Mouse (Mus musculus) lung, postnatal 0 days (tissue): Measurements from ENCODE around the gene Dnajb8. TPM values are rescaled to one million over a fixed set of nuclear protein-coding genes. Genes with fewer than 3 reads are reported as not detected.
A peak's percentile ranks its signal among the peaks of the same experiment; 100 is the strongest.

Source experiments
- ATAC-seq: fragments of 200-750 bp; cut with Nextera tagmentation; 2 replicates; pipeline ENCODE4 v1.8.0; 2017; ENCODE audit warnings: moderate library complexity
- DNase-seq: peaks from one replicate; pipeline ENCODE4 v3.0.0-alpha.2; 2016; ENCODE audit warnings: low spot score
- H3K27ac ChIP-seq: fragments of 300-500 bp; sonication (generic); 2 replicates; pipeline ENCODE4 v1.5.1; 2014; ENCODE audit warnings: antibody characterized with exemption, mild to moderate bottlenecking, low read length, mixed read lengths
- H3K27me3 ChIP-seq: fragments of 300-500 bp; sonication (generic); replicated peaks from 2 replicates; pipeline ENCODE4 v1.6.1; 2014; ENCODE audit warnings: low read length, mixed read lengths; ENCODE audit not compliant: insufficient read depth
- H3K36me3 ChIP-seq: fragments of 300-500 bp; sonication (generic); 2 replicates; pipeline ENCODE4 v1.6.1; 2014; ENCODE audit warnings: low read length, mixed read lengths; ENCODE audit not compliant: insufficient read depth
- H3K4me1 ChIP-seq: fragments of 300-500 bp; sonication (generic); 2 replicates; pipeline ENCODE4 v1.6.1; 2014; ENCODE audit warnings: antibody characterized with exemption, low read depth, low read length, mixed read lengths; ENCODE audit not compliant: insufficient read depth
- H3K4me2 ChIP-seq: fragments of 300-500 bp; sonication (generic); replicated peaks from 2 replicates; pipeline ENCODE4 v1.6.1; 2014; ENCODE audit warnings: low read depth, mild to moderate bottlenecking, low read length, moderate library complexity, mixed read lengths
- H3K4me3 ChIP-seq: fragments of 300-500 bp; sonication (generic); 2 replicates; pipeline ENCODE4 v1.5.1; 2014; ENCODE audit warnings: low read depth, low read length
- H3K9ac ChIP-seq: fragments of 300-500 bp; sonication (generic); replicated peaks from 2 replicates; pipeline ENCODE4 v1.6.1; 2014; ENCODE audit warnings: low read depth, mild to moderate bottlenecking
- H3K9me3 ChIP-seq: fragments of 300-500 bp; sonication (generic); 2 replicates; pipeline ENCODE4 v1.6.1; 2016; ENCODE audit warnings: low read length, mixed read lengths
- CTCF ChIP-seq: IDR thresholded peaks from 2 replicates; pipeline ENCODE4 v1.5.1; 2016; ENCODE audit warnings: antibody characterized with exemption, mild to moderate bottlenecking
- EP300 ChIP-seq: IDR thresholded peaks from 2 replicates; pipeline ENCODE4 v1.6.1; 2016; ENCODE audit warnings: antibody characterized with exemption, mild to moderate bottlenecking, control low read depth
- WGBS: fragments of 180-500 bp; shearing (Covaris S2); extraction: QIAGEN DNeasy Blood & Tissue Kit; methylation state at CpG from one replicate; pipeline ENCODE4 v1.1.7; 2014; 5-methylcytosine and 5-hydroxymethylcytosine counted together
- polyA plus RNA-seq: library from polyadenylated mRNA; unstranded; fragments of >200 nt; fragmentation: Nextera tagmentation; extraction: Ambion mirVana; gene quantifications from 2 replicates; pipeline ENCODE4 v1.2.1, GENCODE M21; 2015

Dnajb8 gene
- polyA plus RNA-seq, 1 experiment from 2014 or later: not detected

DNA sequence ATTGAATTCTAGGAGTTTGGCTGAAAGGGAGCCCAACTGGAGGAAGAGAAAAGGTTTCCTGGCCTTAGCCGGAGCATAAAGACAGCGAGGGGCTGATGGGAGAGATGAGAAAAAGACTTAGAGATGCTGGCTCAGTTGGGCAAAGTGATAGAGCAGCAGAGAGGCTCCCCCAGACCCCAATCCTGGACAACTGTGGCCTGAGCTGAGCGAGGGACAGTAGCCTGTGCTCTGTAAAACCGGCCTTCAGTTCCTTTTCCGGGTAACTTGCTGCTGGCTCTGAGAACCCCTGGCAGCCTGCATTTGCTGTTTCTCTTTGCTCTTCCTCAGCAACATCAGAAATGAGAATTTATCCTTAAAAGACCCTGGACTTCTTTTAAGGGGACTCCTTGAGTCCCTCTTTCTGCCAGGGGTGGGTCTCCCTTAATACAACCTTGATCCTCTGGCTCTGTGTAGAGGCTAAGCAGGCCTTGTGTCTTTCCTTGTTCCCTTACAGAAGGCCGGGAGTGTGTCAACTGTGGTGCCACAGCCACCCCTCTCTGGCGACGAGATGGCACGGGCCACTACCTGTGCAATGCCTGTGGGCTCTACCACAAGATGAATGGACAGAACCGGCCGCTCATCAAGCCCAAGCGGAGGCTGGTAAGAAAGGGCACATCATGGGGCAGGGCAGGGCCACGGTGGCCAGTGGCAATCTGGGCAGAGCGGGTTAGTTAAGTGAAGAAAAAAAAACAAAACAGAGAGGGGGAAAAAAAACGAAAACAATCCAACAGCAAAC lies 20.0 kb upstream of the Dnajb8 start:
- Histone ChIP-seq H3K9ac (peak overlapping the region; percentile 29; the same call in 1 of the 2 replicates), H3K4me1 (peaks cover 20% of the 10 kb centered on the region; the same call in 1 of the 2 replicates), H3K4me2 (peak overlapping the region; percentile 69), H3K36me3 (no peaks in the 10 kb centered on the region), H3K27ac (0 out of 2 replicates have a peak overlapping the region, but pooled peaks have one; percentile 7), H3K4me3 (peak overlapping the region; percentile 6), H3K9me3 (no peaks in the 10 kb centered on the region), H3K27me3 (peaks cover 71% of the 10 kb centered on the region)
- ATAC-seq (no peak), DNase-seq (no peak)
- 28% methylated on average over 14 of the region's 15 CpGs for whole genome bisulfite sequencing
- TF ChIP-seq EP300 (no peak), CTCF (no peak)

DNA sequence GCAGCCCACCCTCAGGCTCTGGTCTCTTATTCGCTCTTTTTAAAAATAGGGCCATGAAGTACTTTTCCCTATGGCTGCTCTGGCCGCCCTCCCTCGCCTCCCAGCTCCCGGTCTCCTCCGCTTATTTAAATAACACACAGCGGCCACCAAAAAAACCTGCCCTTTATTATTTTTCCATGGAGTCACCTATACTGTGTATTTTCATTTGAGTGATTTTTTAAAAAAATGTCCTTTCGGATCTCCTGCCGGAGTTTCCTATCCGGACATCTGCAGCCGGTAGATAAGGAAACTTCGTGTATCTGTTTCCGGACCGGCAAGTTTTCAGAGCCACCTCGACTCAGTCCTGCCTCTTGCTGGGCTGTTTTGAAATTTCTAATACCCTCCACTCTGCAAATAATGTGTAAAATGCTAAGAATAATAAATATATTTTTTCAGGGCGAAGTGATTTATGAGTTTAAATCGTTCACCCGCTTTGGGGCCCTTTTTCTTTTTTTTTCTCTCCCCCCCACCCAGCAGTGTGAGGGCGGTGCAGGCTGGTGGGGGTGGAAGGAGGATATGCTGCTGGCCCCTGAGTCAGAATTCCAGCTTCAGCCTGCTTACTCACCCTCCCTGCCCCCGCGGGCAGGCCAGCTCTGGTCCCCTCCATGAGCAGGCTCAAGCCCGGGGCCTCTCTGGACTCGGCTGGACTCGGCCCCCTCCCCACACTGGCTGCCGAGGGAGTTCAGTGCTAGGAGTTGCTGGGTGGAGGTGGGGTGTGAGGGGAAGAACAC lies 19.0 kb upstream of the Dnajb8 start:
- peak overlapping the region; percentile 69 for H3K4me2 ChIP-seq
- no peaks in the 10 kb centered on the region for H3K36me3 ChIP-seq
- peaks cover 61% of the 10 kb centered on the region for H3K27me3 ChIP-seq
- peak overlapping the region; percentile 15 for H3K4me3 ChIP-seq
- TF ChIP-seq EP300: peak; percentile 94
- peak; percentile 20 for TF ChIP-seq CTCF
- H3K9ac ChIP-seq: no peak overlapping the region
- H3K9me3 ChIP-seq: no peaks in the 10 kb centered on the region
- ATAC-seq (peak; percentile 49), DNase-seq (peak; percentile 72)
- H3K27ac ChIP-seq: peak overlapping the region; percentile 27; the same call in 1 of the 2 replicates
- H3K4me1 ChIP-seq: 0 out of 2 replicates have a peak, but pooled peaks cover 11% of the 10 kb centered on the region
- 4% methylated on average over 24 of the region's 24 CpGs for WGBS

DNA sequence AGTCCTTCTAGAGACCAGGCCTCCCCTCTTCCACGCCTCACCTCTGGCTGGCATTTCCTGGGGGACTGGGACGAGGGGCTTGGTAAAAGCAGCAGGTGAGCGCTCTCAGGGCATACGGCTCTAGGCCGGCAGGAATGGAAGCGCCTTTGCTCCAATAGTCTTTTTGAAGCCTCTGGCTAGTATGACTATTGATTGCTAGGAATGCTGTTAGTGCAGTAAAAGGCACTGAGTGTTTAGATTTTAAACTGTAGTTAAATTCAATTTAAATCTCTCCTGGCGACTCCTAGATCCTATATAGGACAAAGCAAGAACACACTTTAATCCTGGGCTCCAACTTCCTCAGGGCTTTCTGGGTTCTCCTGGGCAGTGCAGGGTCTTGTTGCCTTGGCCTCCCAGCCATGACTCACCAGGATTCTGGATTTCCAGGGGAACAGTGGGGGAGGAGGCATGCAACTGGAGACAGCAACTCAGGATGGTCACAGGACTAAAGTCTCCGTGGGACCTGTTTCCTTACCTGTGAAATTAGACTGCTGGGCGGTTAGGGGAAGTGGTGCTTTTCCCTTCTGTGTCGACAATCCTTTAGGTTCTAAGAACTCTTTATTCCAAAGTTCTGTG lies 18.2 kb upstream of the Dnajb8 start:
- Histone ChIP-seq H3K27me3 (peaks cover 53% of the 10 kb centered on the region), H3K4me1 (0 out of 2 replicates have a peak, but pooled peaks cover 7% of the 10 kb centered on the region), H3K4me2 (peak overlapping the region; percentile 69), H3K9me3 (no peaks in the 10 kb centered on the region), H3K9ac (no peak overlapping the region), H3K36me3 (no peaks in the 10 kb centered on the region), H3K4me3 (peak overlapping the region; percentile 15), H3K27ac (peak overlapping the region; percentile 27; the same call in 1 of the 2 replicates)
- no peak for DNase-seq
- no peak for TF ChIP-seq EP300
- no peak for TF ChIP-seq CTCF
- no peak for ATAC-seq
- 34% methylated on average over 9 of the region's 10 CpGs for WGBS

DNA sequence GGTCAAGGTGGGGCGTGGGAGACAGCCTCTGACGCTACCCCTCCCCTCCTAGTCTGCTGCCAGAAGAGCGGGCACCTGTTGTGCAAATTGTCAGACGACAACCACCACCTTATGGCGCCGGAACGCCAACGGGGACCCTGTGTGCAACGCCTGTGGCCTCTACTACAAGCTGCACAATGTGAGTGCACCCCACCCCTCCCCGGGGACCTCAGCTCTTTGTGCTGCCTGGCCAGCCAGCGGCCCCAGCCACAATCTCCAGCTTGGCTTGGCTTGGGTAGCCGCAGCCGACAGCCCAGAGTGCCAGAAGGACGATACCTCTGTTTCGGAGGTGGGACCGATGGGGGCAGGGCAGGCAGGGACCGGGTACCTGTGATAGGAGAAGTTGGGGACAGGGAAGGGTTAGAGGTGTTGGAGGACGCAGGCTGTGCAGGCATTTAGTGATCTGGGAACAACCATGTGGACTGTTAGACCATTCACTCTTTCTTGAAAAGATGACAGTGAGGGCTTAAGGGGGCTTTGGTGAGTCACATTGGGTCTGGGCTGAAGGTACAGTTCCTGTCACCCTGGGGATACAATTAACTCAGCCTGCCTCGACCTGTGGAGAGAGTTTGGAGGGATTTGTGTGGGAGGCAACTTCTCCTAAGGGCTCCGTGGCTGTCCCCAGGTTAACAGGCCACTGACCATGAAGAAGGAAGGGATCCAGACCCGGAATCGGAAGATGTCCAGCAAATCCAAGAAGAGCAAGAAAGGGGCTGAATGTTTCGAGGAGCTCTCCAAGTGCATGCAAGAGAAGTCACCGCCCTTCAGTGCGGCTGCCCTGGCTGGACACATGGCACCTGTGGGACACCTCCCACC lies 17.3 kb upstream of the Dnajb8 start:
- H3K4me1 ChIP-seq: 0 out of 2 replicates have a peak, but pooled peaks cover 4% of the 10 kb centered on the region
- ATAC-seq (no peak), DNase-seq (no peak)
- no peaks in the 10 kb centered on the region for H3K36me3 ChIP-seq
- H3K27ac ChIP-seq: no peak overlapping the region; the same call in 1 of the 2 replicates
- no peak overlapping the region for H3K4me2 ChIP-seq
- no peak overlapping the region for H3K4me3 ChIP-seq
- H3K27me3 ChIP-seq: peaks cover 45% of the 10 kb centered on the region
- no peaks in the 10 kb centered on the region for H3K9me3 ChIP-seq
- no peak overlapping the region for H3K9ac ChIP-seq
- TF ChIP-seq EP300: no peak
- TF ChIP-seq CTCF: no peak
- WGBS: 30% methylated on average over 25 of the region's 25 CpGs

DNA sequence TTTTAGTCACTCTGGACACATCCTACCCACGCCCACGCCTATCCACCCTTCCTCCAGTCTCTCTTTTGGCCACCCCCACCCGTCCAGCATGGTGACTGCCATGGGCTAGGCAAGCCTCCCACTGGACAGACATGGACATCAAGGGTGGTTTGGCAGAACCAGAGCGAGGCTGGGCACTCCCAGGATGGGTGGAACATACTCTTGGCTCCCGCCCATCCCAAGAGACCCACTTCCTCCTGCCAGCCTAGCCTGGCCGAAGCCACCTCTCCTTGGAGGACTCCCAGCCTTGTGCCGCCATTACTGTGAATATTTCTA lies 16.7 kb upstream of the Dnajb8 start:
- no peak overlapping the region for H3K9ac ChIP-seq
- no peaks in the 10 kb centered on the region for H3K9me3 ChIP-seq
- ATAC-seq: peak; percentile 39
- H3K4me1 ChIP-seq: 0 out of 2 replicates have a peak, but pooled peaks cover 4% of the 10 kb centered on the region
- no peak overlapping the region for H3K4me2 ChIP-seq
- no peak overlapping the region; the same call in 1 of the 2 replicates for H3K27ac ChIP-seq
- no peaks in the 10 kb centered on the region for H3K36me3 ChIP-seq
- H3K4me3 ChIP-seq: no peak overlapping the region
- 32% methylated on average over 7 of the region's 7 CpGs for WGBS
- no peak for TF ChIP-seq EP300
- no peak for TF ChIP-seq CTCF
- peaks cover 40% of the 10 kb centered on the region for H3K27me3 ChIP-seq
- no peak for DNase-seq
